Mouse (Mus musculus): ENCODE measurements around the gene Chd1. TPM values are rescaled to one million over a fixed set of nuclear protein-coding genes. Genes with fewer than 3 reads are reported as not detected.
"Not testable (repeated sequence)": the region's sequence is repeated elsewhere in the genome, so short reads cannot be mapped to it uniquely, and the experiment has no call there.

Chd1 gene
- polyA plus RNA-seq, 1 experiment from 2014 or later = 27.7 TPM

GRCm38 (mm10) chr17:15748022-15748421 is 43.3 kb downstream of the Chd1 start:
- H3K9me3 ChIP-seq (ENCODE audit: control insufficient read depth, low read length) = no peaks in the 10 kb centered on the region
- H3K36me3 ChIP-seq (ENCODE audit: control insufficient read depth, insufficient read depth, low read length) = peaks cover 90% of the 10 kb centered on the region
- WGBS = 89% methylated on average over 6 of the region's 6 CpGs
- no peak for ATAC-seq (ENCODE audit: low read depth)
- no peak for DNase-seq (ENCODE audit: low spot score)
- no peaks in the 10 kb centered on the region for H3K4me1 ChIP-seq (ENCODE audit: control insufficient read depth, insufficient read depth, low read length)
- no peak overlapping the region for H3K4me3 ChIP-seq (ENCODE audit: low read depth, low read length)
- no peaks in the 10 kb centered on the region for H3K27me3 ChIP-seq (replicated peaks; ENCODE audit: control insufficient read depth, insufficient read depth, low read length)
- no peak overlapping the region for H3K9ac ChIP-seq (ENCODE audit: low read depth, low read length)
- no peak overlapping the region for H3K27ac ChIP-seq (replicated peaks; ENCODE audit: low read depth, low read length)
- no peak overlapping the region for H3K4me2 ChIP-seq (ENCODE audit: low read depth, low read length)

GRCm38 (mm10) chr17:15751264-15751663 is 46.5 kb downstream of the Chd1 start:
- not testable (repeated sequence) for H3K27ac ChIP-seq (replicated peaks; ENCODE audit: low read depth, low read length); DNase-seq (ENCODE audit: low spot score); H3K27me3 ChIP-seq (replicated peaks; ENCODE audit: control insufficient read depth, insufficient read depth, low read length); ATAC-seq (ENCODE audit: low read depth); H3K4me2 ChIP-seq (ENCODE audit: low read depth, low read length); H3K4me3 ChIP-seq (ENCODE audit: low read depth, low read length); H3K9me3 ChIP-seq (ENCODE audit: control insufficient read depth, low read length); H3K4me1 ChIP-seq (ENCODE audit: control insufficient read depth, insufficient read depth, low read length); H3K9ac ChIP-seq (ENCODE audit: low read depth, low read length)
- 93% methylated on average over 5 of the region's 5 CpGs for WGBS
- H3K36me3 ChIP-seq (ENCODE audit: control insufficient read depth, insufficient read depth, low read length) = peaks cover 88% of the 10 kb centered on the region

- Histone ChIP-seq H3K9me3 (ENCODE audit: control insufficient read depth, low read length) (no peaks in the 10 kb centered on the region), H3K4me3 (ENCODE audit: low read depth, low read length) (no peak overlapping the region), H3K36me3 (ENCODE audit: control insufficient read depth, insufficient read depth, low read length) (peaks cover 82% of the 10 kb centered on the region), H3K27ac (replicated peaks; ENCODE audit: low read depth, low read length) (no peak overlapping the region), H3K4me1 (ENCODE audit: control insufficient read depth, insufficient read depth, low read length) (no peaks in the 10 kb centered on the region), H3K27me3 (replicated peaks; ENCODE audit: control insufficient read depth, insufficient read depth, low read length) (no peaks in the 10 kb centered on the region), H3K9ac (ENCODE audit: low read depth, low read length) (no peak overlapping the region), H3K4me2 (ENCODE audit: low read depth, low read length) (no peak overlapping the region)
- 85% methylated on average over 8 of the region's 8 CpGs for WGBS
- ATAC-seq (ENCODE audit: low read depth) = no peak
- DNase-seq (ENCODE audit: low spot score) = no peak
Observed at GRCm38 (mm10) chr17:15761191-15761590, 56.4 kb downstream of the Chd1 start.

GRCm38 (mm10) chr17:15769081-15769724 is 64.4 kb downstream of the Chd1 start:
- Histone ChIP-seq H3K27me3 (replicated peaks; ENCODE audit: control insufficient read depth, insufficient read depth, low read length) (no peaks in the 10 kb centered on the region), H3K9ac (ENCODE audit: low read depth, low read length) (no peak overlapping the region), H3K36me3 (ENCODE audit: control insufficient read depth, insufficient read depth, low read length) (peaks cover 70% of the 10 kb centered on the region), H3K27ac (replicated peaks; ENCODE audit: low read depth, low read length) (no peak overlapping the region), H3K4me3 (ENCODE audit: low read depth, low read length) (no peak overlapping the region), H3K4me1 (ENCODE audit: control insufficient read depth, insufficient read depth, low read length) (no peaks in the 10 kb centered on the region), H3K4me2 (ENCODE audit: low read depth, low read length) (no peak overlapping the region), H3K9me3 (ENCODE audit: control insufficient read depth, low read length) (no peaks in the 10 kb centered on the region)
- ATAC-seq (ENCODE audit: low read depth) = no peak
- 81% methylated on average over 7 of the region's 7 CpGs for WGBS
- DNase-seq (ENCODE audit: low spot score) = no peak

- H3K9me3 ChIP-seq (ENCODE audit: control insufficient read depth, low read length) = no peaks in the 10 kb centered on the region
- peaks cover 28% of the 10 kb centered on the region for H3K36me3 ChIP-seq (ENCODE audit: control insufficient read depth, insufficient read depth, low read length)
- H3K4me2 ChIP-seq (ENCODE audit: low read depth, low read length) = no peak overlapping the region
- H3K4me1 ChIP-seq (ENCODE audit: control insufficient read depth, insufficient read depth, low read length) = no peaks in the 10 kb centered on the region
- DNase-seq (ENCODE audit: low spot score) = no peak
- no peak overlapping the region for H3K4me3 ChIP-seq (ENCODE audit: low read depth, low read length)
- 80% methylated on average over 6 of the region's 6 CpGs for WGBS
- no peak overlapping the region for H3K9ac ChIP-seq (ENCODE audit: low read depth, low read length)
- H3K27ac ChIP-seq (replicated peaks; ENCODE audit: low read depth, low read length) = no peak overlapping the region
- no peak for ATAC-seq (ENCODE audit: low read depth)
- H3K27me3 ChIP-seq (replicated peaks; ENCODE audit: control insufficient read depth, insufficient read depth, low read length) = no peaks in the 10 kb centered on the region
Observed at GRCm38 (mm10) chr17:15773956-15774355, 69.2 kb downstream of the Chd1 start.

GRCm38 (mm10) chr17:15774565-15775215 is 69.9 kb downstream of the Chd1 start:
- Histone ChIP-seq H3K36me3 (ENCODE audit: control insufficient read depth, insufficient read depth, low read length) (peaks cover 20% of the 10 kb centered on the region), H3K4me2 (ENCODE audit: low read depth, low read length) (no peak overlapping the region), H3K9me3 (ENCODE audit: control insufficient read depth, low read length) (no peaks in the 10 kb centered on the region), H3K4me1 (ENCODE audit: control insufficient read depth, insufficient read depth, low read length) (no peaks in the 10 kb centered on the region), H3K4me3 (ENCODE audit: low read depth, low read length) (no peak overlapping the region), H3K27me3 (replicated peaks; ENCODE audit: control insufficient read depth, insufficient read depth, low read length) (no peaks in the 10 kb centered on the region), H3K27ac (replicated peaks; ENCODE audit: low read depth, low read length) (no peak overlapping the region), H3K9ac (ENCODE audit: low read depth, low read length) (no peak overlapping the region)
- DNase-seq (ENCODE audit: low spot score) = no peak
- whole genome bisulfite sequencing = 69% methylated on average over 5 of the region's 5 CpGs
- no peak for ATAC-seq (ENCODE audit: low read depth)

- no peak for ATAC-seq (ENCODE audit: low read depth)
- Histone ChIP-seq H3K4me1 (ENCODE audit: control insufficient read depth, insufficient read depth, low read length) (no peaks in the 10 kb centered on the region), H3K27ac (replicated peaks; ENCODE audit: low read depth, low read length) (no peak overlapping the region)
Observed at GRCm38 (mm10) chr17:15776349-15776748, 71.6 kb downstream of the Chd1 start.

GRCm38 (mm10) chr17:15777979-15778378 is 73.2 kb downstream of the Chd1 start:
- Histone ChIP-seq H3K9ac (ENCODE audit: low read depth, low read length) (no peak overlapping the region), H3K27me3 (replicated peaks; ENCODE audit: control insufficient read depth, insufficient read depth, low read length) (no peaks in the 10 kb centered on the region), H3K36me3 (ENCODE audit: control insufficient read depth, insufficient read depth, low read length) (no peaks in the 10 kb centered on the region), H3K4me3 (ENCODE audit: low read depth, low read length) (no peak overlapping the region), H3K27ac (replicated peaks; ENCODE audit: low read depth, low read length) (no peak overlapping the region), H3K4me1 (ENCODE audit: control insufficient read depth, insufficient read depth, low read length) (no peaks in the 10 kb centered on the region), H3K4me2 (ENCODE audit: low read depth, low read length) (no peak overlapping the region), H3K9me3 (ENCODE audit: control insufficient read depth, low read length) (no peaks in the 10 kb centered on the region)
- WGBS = 84% methylated on average over 6 of the region's 6 CpGs
- ATAC-seq (ENCODE audit: low read depth) (no peak), DNase-seq (ENCODE audit: low spot score) (no peak)

More at GRCm38 (mm10) chr17:15776349-15776748, 71.6 kb downstream of the Chd1 start:
- peaks cover 4% of the 10 kb centered on the region for H3K36me3 ChIP-seq (ENCODE audit: control insufficient read depth, insufficient read depth, low read length)
- no peak overlapping the region for H3K4me3 ChIP-seq (ENCODE audit: low read depth, low read length)
- H3K9me3 ChIP-seq (ENCODE audit: control insufficient read depth, low read length) = no peaks in the 10 kb centered on the region
- H3K4me2 ChIP-seq (ENCODE audit: low read depth, low read length) = no peak overlapping the region
- 75% methylated on average over 5 of the region's 5 CpGs for WGBS
- no peak overlapping the region for H3K9ac ChIP-seq (ENCODE audit: low read depth, low read length)
- DNase-seq (ENCODE audit: low spot score) = no peak
- no peaks in the 10 kb centered on the region for H3K27me3 ChIP-seq (replicated peaks; ENCODE audit: control insufficient read depth, insufficient read depth, low read length)

- no peak overlapping the region for H3K9ac ChIP-seq (ENCODE audit: low read depth, low read length)
- no peak overlapping the region for H3K4me3 ChIP-seq (ENCODE audit: low read depth, low read length)
- no peaks in the 10 kb centered on the region for H3K9me3 ChIP-seq (ENCODE audit: control insufficient read depth, low read length)
- ATAC-seq (ENCODE audit: low read depth) = no peak
- H3K27me3 ChIP-seq (replicated peaks; ENCODE audit: control insufficient read depth, insufficient read depth, low read length) = no peaks in the 10 kb centered on the region
- H3K36me3 ChIP-seq (ENCODE audit: control insufficient read depth, insufficient read depth, low read length) = no peaks in the 10 kb centered on the region
- DNase-seq (ENCODE audit: low spot score) = peak; percentile 55
- no peak overlapping the region for H3K27ac ChIP-seq (replicated peaks; ENCODE audit: low read depth, low read length)
- H3K4me2 ChIP-seq (ENCODE audit: low read depth, low read length) = no peak overlapping the region
- 23% methylated on average over 3 of the region's 3 CpGs for WGBS
- no peaks in the 10 kb centered on the region for H3K4me1 ChIP-seq (ENCODE audit: control insufficient read depth, insufficient read depth, low read length)
Observed at GRCm38 (mm10) chr17:15787036-15787435, 82.3 kb downstream of the Chd1 start.
